Mouse (Mus musculus) embryonic fibroblast, embryonic 13.5 days (primary cell): ENCODE measurements around the gene Sh2b3. TPM values are rescaled to one million over a fixed set of nuclear protein-coding genes. Genes with fewer than 3 reads are reported as not detected.

ENCODE experiments used
- H3K27ac ChIP-seq: 2 replicates; pipeline ENCODE4 v1.5.1; 2012; ENCODE audit warnings: low read length, control low read depth, inconsistent platforms; ENCODE audit not compliant: insufficient read depth
- H3K4me1 ChIP-seq: 2 replicates; pipeline ENCODE4 v1.6.1; 2011; ENCODE audit warnings: low read length; ENCODE audit not compliant: control insufficient read depth, insufficient read depth
- H3K4me3 ChIP-seq: 2 replicates; pipeline ENCODE4 v1.5.1; 2011; ENCODE audit warnings: mild to moderate bottlenecking, control low read depth, low read length; ENCODE audit not compliant: insufficient read depth
- CTCF ChIP-seq: IDR thresholded peaks from 2 replicates; pipeline ENCODE4 v1.5.1; 2011; ENCODE audit warnings: mild to moderate bottlenecking, control low read depth, low read length, moderate library complexity, borderline replicate concordance; ENCODE audit not compliant: insufficient read depth
- POLR2A ChIP-seq: IDR thresholded peaks from 2 replicates; pipeline ENCODE4 v1.6.1; 2011; ENCODE audit warnings: low read depth, mild to moderate bottlenecking, control low read depth, low read length, moderate library complexity
- polyA plus RNA-seq: library from polyadenylated mRNA; stranded (reverse); fragments of >200 nt; gene quantifications from 2 replicates; pipeline ENCODE4 v1.2.4, GENCODE M21; 2011; ENCODE audit warnings: low read depth; ENCODE audit not compliant: missing spikeins, insufficient read length

The Sh2b3 gene
- 21.1 and 23.6 TPM in 2 replicates for polyA plus RNA-seq

DNA sequence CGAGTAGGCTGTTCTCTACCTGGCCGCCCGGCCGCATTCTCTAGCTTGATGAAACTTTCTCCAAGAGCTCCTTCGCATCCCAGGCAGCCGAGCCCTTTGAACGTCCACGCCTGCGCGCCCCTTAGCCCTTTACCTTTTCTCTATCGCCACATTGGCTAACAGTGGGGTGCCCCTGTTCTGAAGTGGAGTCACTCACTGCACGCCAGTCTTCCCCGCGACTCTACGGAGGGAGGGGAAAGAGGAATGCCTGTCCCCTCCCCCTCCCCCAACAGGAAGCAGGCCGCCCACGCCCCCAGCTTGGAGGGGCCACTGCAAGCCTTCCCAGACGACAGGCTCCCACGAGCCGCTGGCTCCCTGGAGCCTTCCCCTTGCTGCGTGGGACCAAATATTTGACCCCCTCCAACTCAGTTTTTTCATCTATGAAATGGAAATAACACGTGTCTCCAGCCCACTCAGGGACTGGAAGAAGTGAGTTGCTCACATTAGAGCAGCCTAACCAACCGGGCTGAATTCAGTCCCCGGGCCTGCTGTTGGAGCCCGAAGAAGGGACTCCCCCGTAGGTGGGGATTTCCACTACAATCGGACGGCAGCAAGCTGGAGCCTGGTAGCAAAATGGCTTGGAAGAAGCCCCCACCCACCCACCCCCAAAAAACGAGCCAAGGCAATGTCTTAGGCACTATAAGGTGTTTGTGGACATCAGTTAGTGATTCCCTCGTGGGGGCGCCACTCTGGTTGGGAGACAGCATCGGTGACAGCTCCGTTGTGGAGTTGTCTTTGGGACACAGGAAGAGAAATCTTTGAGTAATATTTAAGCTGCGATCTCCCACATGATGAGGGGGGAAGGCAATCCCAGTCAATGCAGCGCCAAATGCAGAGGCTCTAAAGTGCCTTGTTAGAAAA lies at the start of gene Sh2b3:
TSS of gene Sh2b3 (minus strand) at position 206 of the 900 bp plus-strand sequence.
- H3K4me3 ChIP-seq, result peak within 1 kb of the TSS; percentile 85
- peak; percentile 67 for TF ChIP-seq POLR2A
- no peak for TF ChIP-seq CTCF
- peaks cover 14% of the 10 kb centered on the region for H3K4me1 ChIP-seq
- H3K27ac ChIP-seq, result peak within 1 kb of the TSS; percentile 98

DNA sequence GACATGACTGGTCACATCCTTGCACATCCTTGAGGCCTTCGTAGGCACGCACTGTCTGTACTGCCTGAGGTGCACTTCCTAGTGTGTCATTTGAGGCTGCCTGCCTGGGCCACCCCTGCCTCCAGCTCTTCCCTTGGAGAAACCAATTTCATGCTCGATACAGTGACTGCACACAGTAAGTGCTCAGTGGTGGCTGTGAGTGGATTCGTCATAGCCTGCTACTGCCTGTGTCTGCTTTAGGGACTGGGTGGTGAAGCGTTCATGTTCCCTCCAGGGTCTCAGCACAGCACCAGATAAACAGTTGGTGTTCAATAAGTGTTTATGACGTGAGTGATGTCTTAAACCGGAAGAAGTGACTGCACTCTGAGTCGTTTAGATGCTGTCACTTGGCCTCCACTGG lies 45.9 kb upstream of the Sh2b3 start:
- TF ChIP-seq CTCF (no peak), POLR2A (no peak)
- Histone ChIP-seq H3K27ac (no peak overlapping the region), H3K4me3 (no peak overlapping the region), H3K4me1 (no peaks in the 10 kb centered on the region)

DNA sequence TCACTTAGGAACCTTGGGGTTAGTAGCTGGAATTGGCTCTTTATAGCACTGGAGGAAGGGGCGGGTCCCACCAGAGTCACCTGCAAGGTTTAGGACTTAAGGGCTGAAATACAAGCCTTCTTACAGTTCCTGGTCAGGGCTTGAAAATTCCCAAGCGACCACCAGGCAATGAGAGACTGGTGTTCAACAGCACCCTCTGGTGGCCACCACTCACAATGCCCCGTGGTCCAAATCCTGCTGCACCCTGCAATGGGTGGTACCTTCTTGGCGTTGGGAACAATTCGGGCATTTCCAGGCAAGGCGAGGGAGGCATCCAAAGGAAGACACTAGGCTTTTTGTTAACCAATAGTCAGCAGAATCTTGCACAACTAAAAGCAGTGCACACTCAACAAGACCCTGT lies 41.8 kb upstream of the Sh2b3 start:
- peak; percentile 65 for TF ChIP-seq CTCF
- TF ChIP-seq POLR2A, result no peak
- no peak overlapping the region for H3K4me3 ChIP-seq
- no peaks in the 10 kb centered on the region for H3K4me1 ChIP-seq
- H3K27ac ChIP-seq, result no peak overlapping the region

DNA sequence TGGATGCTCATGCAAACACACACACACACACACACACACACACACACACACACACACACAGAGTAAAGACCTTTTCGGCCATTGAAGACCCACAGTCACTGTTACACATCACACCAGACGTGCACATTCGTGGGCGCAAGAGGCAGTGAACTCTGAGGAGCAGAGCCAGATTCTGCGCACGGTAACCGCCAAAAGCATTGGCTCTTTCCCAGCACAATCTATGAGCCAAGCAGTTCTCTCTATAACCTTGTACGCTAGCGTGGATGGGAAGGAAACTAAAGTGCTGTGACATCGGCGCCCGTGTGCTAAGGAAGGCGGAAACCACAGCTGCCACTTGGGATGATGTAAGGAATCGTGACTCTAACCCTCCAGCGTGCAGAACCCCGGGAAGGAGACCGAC lies 41.3 kb upstream of the Sh2b3 start:
- TF ChIP-seq CTCF, result no peak
- TF ChIP-seq POLR2A, result no peak
- no peak overlapping the region for H3K27ac ChIP-seq
- no peaks in the 10 kb centered on the region for H3K4me1 ChIP-seq
- H3K4me3 ChIP-seq, result no peak overlapping the region

DNA sequence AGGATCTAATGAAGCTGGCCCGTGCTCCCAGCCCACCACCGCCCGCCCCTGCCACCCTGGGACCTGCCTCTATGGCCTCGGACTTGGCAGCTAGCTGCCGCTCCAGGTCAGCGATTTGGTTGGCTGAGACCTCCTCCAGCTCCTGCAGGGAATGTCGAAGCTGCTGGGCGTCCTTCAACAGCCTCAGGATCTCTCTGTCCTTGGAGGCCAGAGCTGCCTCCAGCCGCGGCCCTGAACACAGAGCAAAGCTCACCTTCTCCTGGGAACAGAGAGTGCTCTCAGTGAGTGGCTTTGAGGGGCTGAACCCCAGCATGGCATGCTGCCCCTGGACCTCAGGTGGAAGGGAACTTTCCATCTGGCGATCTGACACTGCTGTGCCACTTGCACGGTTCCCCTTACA lies 39.5 kb upstream of the Sh2b3 start:
- TF ChIP-seq CTCF (no peak), POLR2A (no peak)
- Histone ChIP-seq H3K27ac (no peak overlapping the region), H3K4me3 (no peak overlapping the region), H3K4me1 (no peaks in the 10 kb centered on the region)

DNA sequence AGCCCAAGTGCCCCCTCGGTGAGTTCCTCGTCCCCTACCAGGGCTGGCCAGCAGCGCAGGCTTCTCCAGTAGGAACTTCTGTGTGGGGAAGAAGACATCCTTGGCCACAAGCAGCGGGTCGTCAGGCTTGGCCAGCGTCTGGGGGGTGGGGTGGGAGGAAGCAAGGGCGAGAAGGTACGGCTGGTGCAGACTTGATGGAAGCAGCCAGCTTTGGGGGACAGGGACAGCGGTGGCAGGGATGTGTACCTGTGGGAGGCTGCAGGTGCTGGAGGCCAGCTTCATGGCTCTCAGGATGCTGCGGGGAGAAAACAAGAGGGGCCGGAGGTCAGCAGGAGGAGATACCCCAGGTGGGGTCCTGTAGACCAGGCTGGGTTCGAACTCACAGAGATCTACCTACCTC lies 37.6 kb upstream of the Sh2b3 start:
- H3K4me1 ChIP-seq, result no peaks in the 10 kb centered on the region
- no peak overlapping the region for H3K27ac ChIP-seq
- no peak overlapping the region for H3K4me3 ChIP-seq
- no peak for TF ChIP-seq CTCF
- no peak for TF ChIP-seq POLR2A

DNA sequence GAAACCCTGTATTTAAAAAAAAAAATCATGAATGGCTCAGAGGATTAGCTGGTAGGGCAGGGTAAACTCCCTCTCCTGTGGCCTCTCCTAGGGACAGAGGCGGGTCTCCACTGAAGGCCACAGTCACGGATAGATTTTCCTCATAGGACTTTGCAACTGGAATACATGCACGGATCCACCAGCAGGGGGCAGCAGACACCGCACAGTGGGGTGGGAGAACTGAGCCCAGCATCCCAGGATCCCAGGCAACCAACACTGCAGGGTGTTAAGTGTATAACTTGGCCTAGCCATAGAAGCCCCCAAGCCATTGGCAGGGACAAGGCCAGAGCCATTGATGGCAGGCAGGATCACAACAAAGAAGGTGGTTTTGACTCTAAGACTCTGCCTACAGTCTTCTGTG lies 34.7 kb upstream of the Sh2b3 start:
- H3K4me1 ChIP-seq, result no peaks in the 10 kb centered on the region
- H3K4me3 ChIP-seq, result no peak overlapping the region
- no peak overlapping the region for H3K27ac ChIP-seq
- TF ChIP-seq POLR2A (no peak), CTCF (peak; percentile 94)

DNA sequence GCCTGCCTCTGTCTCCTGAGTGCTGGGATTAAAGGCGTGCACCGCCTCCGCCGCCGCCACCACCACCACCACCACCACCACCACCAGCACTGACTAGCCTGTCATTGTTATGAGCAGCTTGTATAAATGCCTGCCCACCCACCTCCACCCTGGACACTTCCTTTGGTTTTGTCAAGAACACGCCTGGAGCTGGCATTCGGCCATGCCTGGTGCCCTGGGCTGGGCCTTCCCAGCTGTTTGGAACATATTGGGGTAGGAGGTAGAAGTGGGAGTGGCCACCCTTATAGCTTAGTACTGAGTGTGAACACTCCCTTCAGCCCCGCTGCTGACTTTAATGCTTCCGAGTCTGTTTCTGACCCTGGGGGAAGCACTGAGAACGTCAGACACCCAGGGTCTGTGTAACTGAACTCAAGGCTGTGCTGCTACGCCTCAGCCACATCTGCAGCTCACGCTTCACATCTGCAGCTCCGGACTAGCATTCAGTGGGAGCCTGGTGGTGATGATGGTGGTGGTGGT lies 34.1 kb upstream of the Sh2b3 start:
- no peak overlapping the region for H3K4me3 ChIP-seq
- no peaks in the 10 kb centered on the region for H3K4me1 ChIP-seq
- no peak overlapping the region for H3K27ac ChIP-seq
- no peak for TF ChIP-seq CTCF
- no peak for TF ChIP-seq POLR2A

DNA sequence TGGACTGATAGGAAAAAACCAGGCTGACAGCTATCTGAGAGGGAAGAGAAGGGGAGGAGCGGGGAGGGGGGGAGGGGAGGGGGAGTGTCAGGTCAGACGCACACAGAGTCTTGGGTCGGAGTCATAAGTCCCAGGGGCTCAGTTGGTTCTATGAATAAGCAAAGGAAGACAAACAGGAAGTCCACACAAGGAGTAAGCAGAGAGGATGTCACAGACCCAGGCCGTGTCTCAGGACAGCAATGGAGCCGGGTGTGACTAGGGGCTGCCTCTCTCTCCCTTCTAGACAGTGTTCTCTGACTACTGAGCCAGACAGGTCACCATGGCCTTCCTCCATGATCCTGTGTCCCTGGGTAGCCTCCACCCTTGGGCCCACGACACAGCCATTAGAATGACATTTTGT lies 33.4 kb upstream of the Sh2b3 start:
- Histone ChIP-seq H3K4me3 (no peak overlapping the region), H3K4me1 (no peaks in the 10 kb centered on the region), H3K27ac (no peak overlapping the region)
- TF ChIP-seq CTCF (no peak), POLR2A (no peak)

DNA sequence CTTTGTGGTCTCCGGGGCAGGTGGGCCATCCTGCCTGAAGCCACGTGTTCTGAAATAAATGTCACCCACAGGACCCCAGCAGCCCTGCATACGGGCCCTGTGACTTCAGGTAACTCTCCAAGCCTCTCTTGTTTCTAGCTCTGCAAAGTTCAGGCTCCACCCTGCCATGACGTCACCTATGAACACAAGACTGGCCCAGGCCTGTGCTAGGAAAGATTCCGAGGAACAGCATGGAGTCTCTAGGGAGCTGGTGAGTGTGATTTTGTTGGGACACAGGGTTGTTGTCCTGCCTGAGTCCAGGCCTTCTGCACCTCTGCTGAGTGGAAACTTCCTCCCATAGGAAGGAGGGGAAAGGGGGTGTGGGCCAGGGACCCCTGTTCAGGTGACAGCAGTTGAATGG lies 30.5 kb upstream of the Sh2b3 start:
- no peaks in the 10 kb centered on the region for H3K4me1 ChIP-seq
- TF ChIP-seq CTCF (no peak), POLR2A (no peak)
- H3K27ac ChIP-seq, result no peak overlapping the region
- no peak overlapping the region for H3K4me3 ChIP-seq
